Mouse (Mus musculus) hindbrain, embryonic 13.5 days (tissue): ENCODE measurements around the gene Hnrnpc. TPM values are rescaled to one million over a fixed set of nuclear protein-coding genes. Genes with fewer than 3 reads are reported as not detected.

Source experiments
- ATAC-seq: fragments of 200-750 bp; cut with Nextera tagmentation; 2 replicates; pipeline ENCODE4 v1.8.0; 2017; ENCODE audit warnings: moderate TSS enrichment; ENCODE audit not compliant: low FRiP score
- H3K27ac ChIP-seq: fragments of 300-500 bp; sonication (generic); 2 replicates; pipeline ENCODE4 v1.5.1; 2015; ENCODE audit warnings: inconsistent platforms, mild to moderate bottlenecking, moderate library complexity
- H3K27me3 ChIP-seq: fragments of 300-500 bp; sonication (generic); 2 replicates; pipeline ENCODE4 v1.6.1; 2015; ENCODE audit warnings: mild to moderate bottlenecking, inconsistent platforms
- H3K36me3 ChIP-seq: fragments of 300-500 bp; sonication (generic); 2 replicates; pipeline ENCODE4 v1.6.1; 2015; ENCODE audit warnings: mild to moderate bottlenecking, inconsistent platforms
- H3K4me1 ChIP-seq: fragments of 300-500 bp; sonication (generic); replicated peaks from 2 replicates; pipeline ENCODE4 v1.6.1; 2015; ENCODE audit warnings: inconsistent platforms
- H3K4me2 ChIP-seq: fragments of 300-500 bp; sonication (generic); 2 replicates; pipeline ENCODE4 v1.6.1; 2015; ENCODE audit warnings: inconsistent platforms, mild to moderate bottlenecking, moderate library complexity
- H3K4me3 ChIP-seq: fragments of 300-500 bp; sonication (generic); 2 replicates; pipeline ENCODE4 v1.5.1; 2015; ENCODE audit warnings: mild to moderate bottlenecking, inconsistent platforms
- H3K9ac ChIP-seq: fragments of 300-500 bp; sonication (generic); 2 replicates; pipeline ENCODE4 v1.6.1; 2015; ENCODE audit warnings: mild to moderate bottlenecking, inconsistent platforms
- H3K9me3 ChIP-seq: fragments of 300-500 bp; sonication (generic); 2 replicates; pipeline ENCODE4 v1.6.1; 2016; ENCODE audit warnings: inconsistent platforms
- WGBS: fragments of 180-500 bp; shearing (Covaris S2); methylation state at CpG from one replicate; pipeline ENCODE4 v1.1.7; 2015; 5-methylcytosine and 5-hydroxymethylcytosine counted together
- polyA plus RNA-seq: library from polyadenylated mRNA; unstranded; fragments of >200 nt; fragmentation: Nextera tagmentation; extraction: Ambion mirVana; gene quantifications from 2 replicates; pipeline ENCODE4 v1.2.1, GENCODE M21; 2015

The Hnrnpc gene
- polyA plus RNA-seq, result 623 and 652 TPM in 2 replicates

GRCm38 (mm10) chr14:52103856-52104676 is at the start of gene Hnrnpc:
Gene Hnrnpc, minus strand, starts transcription at chr14:52104028.
- H3K9me3 ChIP-seq, result no peaks in the 10 kb centered on the region
- peak within 1 kb of the TSS; percentile 93 for H3K4me3 ChIP-seq
- H3K27ac ChIP-seq, result peak within 1 kb of the TSS; percentile 98
- ATAC-seq, result peak; percentile 99
- peaks cover 39% of the 10 kb centered on the region for H3K4me1 ChIP-seq
- peak within 1 kb of the TSS; percentile 98 for H3K9ac ChIP-seq
- under 1% methylated on average over 48 of the region's 50 CpGs for WGBS
- H3K27me3 ChIP-seq, result no peaks in the 10 kb centered on the region
- peak within 1 kb of the TSS; percentile 82 for H3K4me2 ChIP-seq
- H3K36me3 ChIP-seq, result peaks cover 6% of the 10 kb centered on the region

GRCm38 (mm10) chr14:52152613-52153012 is 48.8 kb upstream of the Hnrnpc start:
- H3K36me3 ChIP-seq, result peaks cover 1% of the 10 kb centered on the region
- no peak overlapping the region for H3K4me2 ChIP-seq
- no peaks in the 10 kb centered on the region for H3K27me3 ChIP-seq
- ATAC-seq, result no peak
- no peak overlapping the region for H3K27ac ChIP-seq
- 37% methylated on average over 3 of the region's 3 CpGs for WGBS
- no peak overlapping the region for H3K4me3 ChIP-seq
- H3K4me1 ChIP-seq, result peaks cover 10% of the 10 kb centered on the region; the same call in 1 of the 2 replicates
- H3K9me3 ChIP-seq, result no peaks in the 10 kb centered on the region
- no peak overlapping the region for H3K9ac ChIP-seq

- ATAC-seq, result peak; percentile 29; the same call in 1 of the 2 replicates
- no peak overlapping the region for H3K4me2 ChIP-seq
- H3K9me3 ChIP-seq, result no peaks in the 10 kb centered on the region
These were observed 48.4 kb upstream of the Hnrnpc start for GRCm38 (mm10) chr14:52152179-52152578.

GRCm38 (mm10) chr14:52149888-52150287 is 46.1 kb upstream of the Hnrnpc start:
- no peaks in the 10 kb centered on the region for H3K9me3 ChIP-seq
- H3K4me1 ChIP-seq, result peaks cover 10% of the 10 kb centered on the region; the same call in 1 of the 2 replicates
- no peaks in the 10 kb centered on the region for H3K27me3 ChIP-seq
- H3K27ac ChIP-seq, result no peak overlapping the region
- no peak overlapping the region for H3K9ac ChIP-seq
- H3K4me2 ChIP-seq, result no peak overlapping the region
- no peak overlapping the region for H3K4me3 ChIP-seq
- no peak for ATAC-seq
- WGBS, result 52% methylated on average over 4 of the region's 4 CpGs
- no peaks in the 10 kb centered on the region for H3K36me3 ChIP-seq

More at GRCm38 (mm10) chr14:52152179-52152578, 48.4 kb upstream of the Hnrnpc start:
- 36% methylated on average over 7 of the region's 7 CpGs for WGBS
- peaks cover 10% of the 10 kb centered on the region; the same call in 1 of the 2 replicates for H3K4me1 ChIP-seq
- no peaks in the 10 kb centered on the region for H3K36me3 ChIP-seq
- no peak overlapping the region for H3K27ac ChIP-seq
- no peaks in the 10 kb centered on the region for H3K27me3 ChIP-seq
- H3K9ac ChIP-seq, result no peak overlapping the region
- no peak overlapping the region for H3K4me3 ChIP-seq

- H3K4me1 ChIP-seq, result no peaks in the 10 kb centered on the region
- H3K4me2 ChIP-seq, result no peak overlapping the region
- H3K9me3 ChIP-seq, result no peaks in the 10 kb centered on the region
- no peaks in the 10 kb centered on the region for H3K36me3 ChIP-seq
- WGBS, result 65% methylated on average over 4 of the region's 4 CpGs
- ATAC-seq, result no peak
- H3K27me3 ChIP-seq, result no peaks in the 10 kb centered on the region
- H3K9ac ChIP-seq, result no peak overlapping the region
- no peak overlapping the region for H3K27ac ChIP-seq
- no peak overlapping the region for H3K4me3 ChIP-seq
These were observed 42.7 kb upstream of the Hnrnpc start for GRCm38 (mm10) chr14:52146540-52146939.

- 86% methylated on average over 4 of the region's 4 CpGs for WGBS
- Histone ChIP-seq H3K27ac (no peak overlapping the region), H3K9me3 (no peaks in the 10 kb centered on the region), H3K36me3 (no peaks in the 10 kb centered on the region), H3K4me1 (no peaks in the 10 kb centered on the region), H3K9ac (no peak overlapping the region), H3K4me2 (no peak overlapping the region), H3K4me3 (no peak overlapping the region), H3K27me3 (no peaks in the 10 kb centered on the region)
- no peak for ATAC-seq
These were observed 40.3 kb upstream of the Hnrnpc start for GRCm38 (mm10) chr14:52144165-52144564.

- no peak for ATAC-seq
- H3K27ac ChIP-seq, result no peak overlapping the region
- no peaks in the 10 kb centered on the region for H3K27me3 ChIP-seq
- WGBS, result 80% methylated on average over 16 of the region's 16 CpGs
- H3K9ac ChIP-seq, result no peak overlapping the region
- no peaks in the 10 kb centered on the region for H3K36me3 ChIP-seq
- H3K4me3 ChIP-seq, result no peak overlapping the region
- no peaks in the 10 kb centered on the region for H3K4me1 ChIP-seq
- H3K4me2 ChIP-seq, result no peak overlapping the region
- H3K9me3 ChIP-seq, result no peaks in the 10 kb centered on the region
These were observed 37.8 kb upstream of the Hnrnpc start for GRCm38 (mm10) chr14:52141445-52142127.

- no peak overlapping the region for H3K27ac ChIP-seq
- no peak overlapping the region for H3K4me2 ChIP-seq
- WGBS, result 70% methylated on average over 19 of the region's 19 CpGs
- no peaks in the 10 kb centered on the region for H3K4me1 ChIP-seq
- no peaks in the 10 kb centered on the region for H3K9me3 ChIP-seq
- no peaks in the 10 kb centered on the region for H3K36me3 ChIP-seq
- no peak overlapping the region for H3K4me3 ChIP-seq
- no peaks in the 10 kb centered on the region for H3K27me3 ChIP-seq
- ATAC-seq, result no peak
- H3K9ac ChIP-seq, result no peak overlapping the region
These were observed 37.0 kb upstream of the Hnrnpc start for GRCm38 (mm10) chr14:52140577-52141444.

GRCm38 (mm10) chr14:52133584-52133983 is 29.8 kb upstream of the Hnrnpc start:
- no peak overlapping the region for H3K4me2 ChIP-seq
- no peaks in the 10 kb centered on the region for H3K36me3 ChIP-seq
- no peak overlapping the region for H3K27ac ChIP-seq
- no peak for ATAC-seq
- no peaks in the 10 kb centered on the region for H3K27me3 ChIP-seq
- WGBS, result 89% methylated on average over 5 of the region's 5 CpGs
- no peaks in the 10 kb centered on the region for H3K4me1 ChIP-seq
- no peak overlapping the region for H3K4me3 ChIP-seq
- no peak overlapping the region for H3K9ac ChIP-seq
- H3K9me3 ChIP-seq, result no peaks in the 10 kb centered on the region

- Histone ChIP-seq H3K9ac (no peak overlapping the region), H3K27ac (no peak overlapping the region), H3K9me3 (no peaks in the 10 kb centered on the region), H3K36me3 (no peaks in the 10 kb centered on the region), H3K4me3 (no peak overlapping the region), H3K4me2 (no peak overlapping the region), H3K4me1 (no peaks in the 10 kb centered on the region; the same call in 1 of the 2 replicates), H3K27me3 (peaks cover 12% of the 10 kb centered on the region; the same call in 1 of the 2 replicates)
- ATAC-seq, result no peak
- 97% methylated on average over 3 of the region's 3 CpGs for WGBS
These were observed 20.8 kb upstream of the Hnrnpc start for GRCm38 (mm10) chr14:52124636-52125035.

- Histone ChIP-seq H3K27ac (no peak overlapping the region), H3K4me2 (no peak overlapping the region), H3K36me3 (no peaks in the 10 kb centered on the region), H3K9me3 (no peaks in the 10 kb centered on the region), H3K9ac (no peak overlapping the region), H3K4me3 (no peak overlapping the region), H3K27me3 (peaks cover 12% of the 10 kb centered on the region; the same call in 1 of the 2 replicates), H3K4me1 (peaks cover 3% of the 10 kb centered on the region)
- WGBS, result 21% methylated on average over 4 of the region's 4 CpGs
- ATAC-seq, result no peak
These were observed 20.1 kb upstream of the Hnrnpc start for GRCm38 (mm10) chr14:52123918-52124317.

- Histone ChIP-seq H3K4me2 (peak overlapping the region; percentile 88), H3K27me3 (peaks cover 12% of the 10 kb centered on the region; the same call in 1 of the 2 replicates), H3K36me3 (no peaks in the 10 kb centered on the region), H3K27ac (no peak overlapping the region), H3K4me1 (peaks cover 8% of the 10 kb centered on the region), H3K9ac (peak overlapping the region; percentile 76; the same call in 1 of the 2 replicates), H3K9me3 (no peaks in the 10 kb centered on the region), H3K4me3 (0 out of 2 replicates have a peak overlapping the region, but pooled peaks have one; percentile 59)
- ATAC-seq, result no peak
- WGBS, result 65% methylated on average over 7 of the region's 7 CpGs
These were observed 16.3 kb upstream of the Hnrnpc start for GRCm38 (mm10) chr14:52120169-52120568.
